Mouse (Mus musculus) liver, embryonic 15.5 days (tissue): Measurements from ENCODE around the gene Trp53bp1. TPM values are rescaled to one million over a fixed set of nuclear protein-coding genes. Genes with fewer than 3 reads are reported as not detected.

Experiments
- ATAC-seq: fragments of 200-750 bp; cut with Nextera tagmentation; 2 replicates; pipeline ENCODE4 v1.8.0; 2017; ENCODE audit warnings: moderate number of reproducible peaks, mild to moderate bottlenecking, moderate library complexity; ENCODE audit not compliant: insufficient read depth
- H3K27ac ChIP-seq: fragments of 300-500 bp; sonication (generic); replicated peaks from 2 replicates; pipeline ENCODE4 v1.5.1; 2015; ENCODE audit warnings: mild to moderate bottlenecking, inconsistent platforms
- H3K27me3 ChIP-seq: fragments of 300-500 bp; sonication (generic); 2 replicates; pipeline ENCODE4 v1.6.1; 2015; ENCODE audit warnings: mild to moderate bottlenecking, inconsistent platforms
- H3K36me3 ChIP-seq: fragments of 300-500 bp; sonication (generic); replicated peaks from 2 replicates; pipeline ENCODE4 v1.6.1; 2015; ENCODE audit warnings: moderate library complexity, mild to moderate bottlenecking, inconsistent platforms
- H3K4me1 ChIP-seq: fragments of 300-500 bp; sonication (generic); replicated peaks from 2 replicates; pipeline ENCODE4 v1.6.1; 2015; ENCODE audit warnings: inconsistent platforms
- H3K4me2 ChIP-seq: fragments of 300-500 bp; sonication (generic); 2 replicates; pipeline ENCODE4 v1.6.1; 2015; ENCODE audit warnings: moderate library complexity, mild to moderate bottlenecking, inconsistent platforms
- H3K4me3 ChIP-seq: fragments of 300-500 bp; sonication (generic); replicated peaks from 2 replicates; pipeline ENCODE4 v1.5.1; 2015; ENCODE audit warnings: mild to moderate bottlenecking, inconsistent platforms
- H3K9ac ChIP-seq: fragments of 300-500 bp; sonication (generic); 2 replicates; pipeline ENCODE4 v1.6.1; 2015; ENCODE audit warnings: moderate library complexity, mild to moderate bottlenecking, inconsistent platforms
- H3K9me3 ChIP-seq: fragments of 300-500 bp; sonication (generic); replicated peaks from 2 replicates; pipeline ENCODE4 v1.6.1; 2016; ENCODE audit warnings: inconsistent platforms
- WGBS: fragments of 180-500 bp; shearing (Covaris S2); methylation state at CpG from one replicate; pipeline ENCODE4 v1.1.7; 2015; ENCODE audit warnings: mixed read lengths; ENCODE audit not compliant: insufficient replicate concordance; 5-methylcytosine and 5-hydroxymethylcytosine counted together
- polyA plus RNA-seq: library from polyadenylated mRNA; unstranded; fragments of >200 nt; fragmentation: Nextera tagmentation; extraction: Ambion mirVana; gene quantifications from 2 replicates; pipeline ENCODE4 v1.2.1, GENCODE M21; 2015

Gene Trp53bp1
- polyA plus RNA-seq, 1 experiment from 2014 or later, result 20.5 TPM

GRCm38 (mm10) chr2:121183431-121183830 lies 87.8 kb downstream of the Trp53bp1 start:
- no peak for ATAC-seq
- Histone ChIP-seq H3K9ac (no peak overlapping the region), H3K4me3 (no peak overlapping the region), H3K4me2 (no peak overlapping the region), H3K4me1 (no peaks in the 10 kb centered on the region), H3K27me3 (no peaks in the 10 kb centered on the region), H3K27ac (no peak overlapping the region), H3K9me3 (no peaks in the 10 kb centered on the region), H3K36me3 (peaks cover 76% of the 10 kb centered on the region)
- 82% methylated on average over 5 of the region's 5 CpGs for WGBS

- Histone ChIP-seq H3K36me3 (peaks cover 84% of the 10 kb centered on the region), H3K9me3 (no peaks in the 10 kb centered on the region), H3K9ac (no peak overlapping the region), H3K4me1 (no peaks in the 10 kb centered on the region), H3K4me3 (no peak overlapping the region), H3K27ac (no peak overlapping the region), H3K4me2 (no peak overlapping the region), H3K27me3 (no peaks in the 10 kb centered on the region)
- ATAC-seq, result no peak
- WGBS, result 82% methylated on average over 3 of the region's 3 CpGs
Measured at GRCm38 (mm10) chr2:121178828-121179479, 92.3 kb downstream of the Trp53bp1 start.

- peaks cover 38% of the 10 kb centered on the region for H3K36me3 ChIP-seq
- H3K9ac ChIP-seq, result peak within 1 kb of the TSS; percentile 94
- H3K4me2 ChIP-seq, result peak within 1 kb of the TSS; percentile 88
- no peaks in the 10 kb centered on the region for H3K27me3 ChIP-seq
- peak; percentile 93 for ATAC-seq
- peak within 1 kb of the TSS; percentile 98 for H3K4me3 ChIP-seq
- peaks cover 33% of the 10 kb centered on the region for H3K4me1 ChIP-seq
- WGBS, result under 1% methylated on average over 66 of the region's 66 CpGs
- H3K9me3 ChIP-seq, result no peaks in the 10 kb centered on the region
- peak within 1 kb of the TSS; percentile 92 for H3K27ac ChIP-seq
Measured at GRCm38 (mm10) chr2:121170980-121171742, 100.0 kb downstream of the Trp53bp1 start, which contains the start of gene Zscan29. Gene Zscan29, minus strand, starts transcription at chr2:121171125.

GRCm38 (mm10) chr2:121170481-121170971 lies 100.7 kb downstream of the Trp53bp1 start, which contains the start of gene Tubgcp4:
Gene Tubgcp4, plus strand, starts transcription at chr2:121170654.
- peak within 1 kb of the TSS; percentile 92 for H3K27ac ChIP-seq
- under 1% methylated on average over 38 of the region's 38 CpGs for WGBS
- peaks cover 37% of the 10 kb centered on the region for H3K36me3 ChIP-seq
- H3K4me1 ChIP-seq, result peaks cover 33% of the 10 kb centered on the region
- peak within 1 kb of the TSS; percentile 98 for H3K4me3 ChIP-seq
- peak; percentile 36 for ATAC-seq
- no peaks in the 10 kb centered on the region for H3K9me3 ChIP-seq
- no peaks in the 10 kb centered on the region for H3K27me3 ChIP-seq
- peak within 1 kb of the TSS; percentile 94 for H3K9ac ChIP-seq
- H3K4me2 ChIP-seq, result peak within 1 kb of the TSS; percentile 88

GRCm38 (mm10) chr2:121169902-121170301 lies 101.3 kb downstream of the Trp53bp1 start:
- Histone ChIP-seq H3K9me3 (no peaks in the 10 kb centered on the region), H3K4me1 (peaks cover 33% of the 10 kb centered on the region), H3K9ac (peak overlapping the region; percentile 94), H3K4me3 (peak overlapping the region; percentile 98), H3K27ac (peak overlapping the region; percentile 92), H3K36me3 (peaks cover 33% of the 10 kb centered on the region), H3K4me2 (peak overlapping the region; percentile 88), H3K27me3 (no peaks in the 10 kb centered on the region)
- ATAC-seq, result no peak
- 8% methylated on average over 9 of the region's 9 CpGs for WGBS

GRCm38 (mm10) chr2:121169173-121169572 lies 102.0 kb downstream of the Trp53bp1 start:
- Histone ChIP-seq H3K9ac (peak overlapping the region; percentile 94), H3K4me1 (peaks cover 33% of the 10 kb centered on the region), H3K9me3 (no peaks in the 10 kb centered on the region), H3K36me3 (peaks cover 33% of the 10 kb centered on the region), H3K4me3 (peak overlapping the region; percentile 98), H3K27ac (no peak overlapping the region), H3K4me2 (peak overlapping the region; percentile 88), H3K27me3 (no peaks in the 10 kb centered on the region)
- WGBS, result 55% methylated on average over 4 of the region's 4 CpGs
- ATAC-seq, result no peak

- 73% methylated on average over 3 of the region's 3 CpGs for WGBS
- Histone ChIP-seq H3K27me3 (no peaks in the 10 kb centered on the region), H3K36me3 (peaks cover 52% of the 10 kb centered on the region)
Measured at GRCm38 (mm10) chr2:121153100-121153499, 118.1 kb downstream of the Trp53bp1 start.

GRCm38 (mm10) chr2:121149679-121150078 lies 121.5 kb downstream of the Trp53bp1 start:
- no peak overlapping the region for H3K4me3 ChIP-seq

More at GRCm38 (mm10) chr2:121153100-121153499, 118.1 kb downstream of the Trp53bp1 start:
- Histone ChIP-seq H3K27ac (no peak overlapping the region), H3K9me3 (no peaks in the 10 kb centered on the region), H3K4me2 (no peak overlapping the region), H3K4me3 (no peak overlapping the region), H3K4me1 (no peaks in the 10 kb centered on the region), H3K9ac (no peak overlapping the region)
- ATAC-seq, result no peak

More at GRCm38 (mm10) chr2:121149679-121150078, 121.5 kb downstream of the Trp53bp1 start:
- Histone ChIP-seq H3K36me3 (peaks cover 59% of the 10 kb centered on the region), H3K4me2 (no peak overlapping the region), H3K9me3 (no peaks in the 10 kb centered on the region), H3K27ac (no peak overlapping the region), H3K4me1 (no peaks in the 10 kb centered on the region), H3K9ac (no peak overlapping the region), H3K27me3 (no peaks in the 10 kb centered on the region)
- ATAC-seq, result no peak
- WGBS, result 49% methylated on average over 5 of the region's 5 CpGs

Other genes starting within 250 kb of the Trp53bp1 start
- gene Epb42, start 234.3 kb downstream of the Trp53bp1 start, polyA plus RNA-seq, result 161 and 174 TPM in 2 replicates
- gene Tgm5, start 185.6 kb downstream of the Trp53bp1 start, polyA plus RNA-seq, result not detected in 2 replicates
- gene Tgm7, start 161.6 kb downstream of the Trp53bp1 start, polyA plus RNA-seq, result not detected in 2 replicates
- gene Adal, start 131.0 kb downstream of the Trp53bp1 start, polyA plus RNA-seq, result 8.1 and 8.9 TPM in 2 replicates
- 8.8 and 10.5 TPM in 2 replicates for gene Lcmt2, start 130.8 kb downstream of the Trp53bp1 start, polyA plus RNA-seq
- 17.8 and 21.8 TPM in 2 replicates for gene Tubgcp4, start 100.8 kb downstream of the Trp53bp1 start, polyA plus RNA-seq
- 3.8 and 4.3 TPM in 2 replicates for gene Zscan29, start 100.3 kb downstream of the Trp53bp1 start, polyA plus RNA-seq
- gene Map1a, start 18.2 kb upstream of the Trp53bp1 start, polyA plus RNA-seq, result 0.09 and 0.13 TPM in 2 replicates
- gene Ppip5k1, start 84.0 kb upstream of the Trp53bp1 start, polyA plus RNA-seq, result 5.9 and 6.2 TPM in 2 replicates
- gene Ckmt1, start 86.3 kb upstream of the Trp53bp1 start, polyA plus RNA-seq, result 0.46 and 0.68 TPM in 2 replicates
- not detected in 2 replicates for gene Strc, start 115.8 kb upstream of the Trp53bp1 start, polyA plus RNA-seq
- gene Pdia3, start 142.4 kb upstream of the Trp53bp1 start, polyA plus RNA-seq, result 271 and 287 TPM in 2 replicates
- 0.61 and 0.97 TPM in 2 replicates for gene Catsper2, start 142.4 kb upstream of the Trp53bp1 start, polyA plus RNA-seq
- 2.9 and 3.0 TPM in 2 replicates for gene Ell3, start 172.9 kb upstream of the Trp53bp1 start, polyA plus RNA-seq
- 167 and 207 TPM in 2 replicates for gene Serf2, start 177.8 kb upstream of the Trp53bp1 start, polyA plus RNA-seq
- gene Hypk, start 181.9 kb upstream of the Trp53bp1 start, polyA plus RNA-seq, result 76.0 and 87.0 TPM in 2 replicates
- gene Serinc4, start 185.4 kb upstream of the Trp53bp1 start, polyA plus RNA-seq, result not detected in 2 replicates
- 20.4 and 20.6 TPM in 2 replicates for gene Mfap1b, start 202.7 kb upstream of the Trp53bp1 start, polyA plus RNA-seq
- 11.4 TPM in 2 replicates for gene Mfap1a, start 235.3 kb upstream of the Trp53bp1 start, polyA plus RNA-seq
- 6.6 and 8.0 TPM in 2 replicates for gene Wdr76, start 235.3 kb upstream of the Trp53bp1 start, polyA plus RNA-seq